Mouse (Mus musculus): ENCODE measurements around the gene Stoml3.
A peak's percentile ranks its signal among the peaks of the same experiment; 100 is the strongest.

Gene Stoml3

DNA sequence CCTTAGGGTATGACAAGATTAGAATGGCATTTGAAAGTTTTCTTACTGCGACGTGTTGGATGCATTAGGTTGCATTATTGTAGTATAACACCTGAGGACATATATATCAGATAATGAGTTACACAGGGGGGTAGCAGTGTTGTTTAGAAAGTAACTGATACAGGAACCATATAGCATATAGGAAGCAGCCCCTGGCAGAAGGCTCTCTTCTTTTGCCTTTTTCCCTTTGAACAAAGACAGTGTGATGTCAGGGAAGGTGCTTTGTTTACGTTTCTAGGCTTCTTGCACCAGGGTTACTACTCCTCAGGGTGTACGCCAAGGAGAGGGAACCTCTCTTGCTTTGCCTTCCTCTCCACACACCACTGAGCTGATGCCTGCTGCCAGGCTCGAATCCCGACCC, at the start of gene Stoml3:
Gene Stoml3 (plus strand): TSS at position 301 of the 400 bp plus-strand sequence.
- no peak for ATAC-seq (ENCODE audit: low TSS enrichment)

DNA sequence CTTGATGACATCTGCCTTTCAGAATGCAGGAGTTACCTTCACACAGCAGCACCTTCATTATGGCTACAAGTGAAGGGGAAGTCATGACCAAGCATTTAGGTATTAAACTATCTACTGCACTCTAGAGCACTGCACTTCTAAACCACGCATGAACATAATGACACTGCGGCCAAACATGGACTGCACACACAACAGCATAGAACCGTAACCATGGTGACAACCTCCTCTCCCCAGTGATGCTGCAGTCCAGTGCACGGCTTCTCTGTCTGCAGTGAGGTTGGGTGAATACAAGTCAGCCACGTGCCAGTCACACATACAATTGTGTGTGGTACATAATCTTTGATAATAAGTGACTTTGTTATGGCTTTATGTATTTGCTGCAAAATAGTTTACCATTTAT, 42.9 kb upstream of the Stoml3 start:
- no peak for ATAC-seq (ENCODE audit: low TSS enrichment)

DNA sequence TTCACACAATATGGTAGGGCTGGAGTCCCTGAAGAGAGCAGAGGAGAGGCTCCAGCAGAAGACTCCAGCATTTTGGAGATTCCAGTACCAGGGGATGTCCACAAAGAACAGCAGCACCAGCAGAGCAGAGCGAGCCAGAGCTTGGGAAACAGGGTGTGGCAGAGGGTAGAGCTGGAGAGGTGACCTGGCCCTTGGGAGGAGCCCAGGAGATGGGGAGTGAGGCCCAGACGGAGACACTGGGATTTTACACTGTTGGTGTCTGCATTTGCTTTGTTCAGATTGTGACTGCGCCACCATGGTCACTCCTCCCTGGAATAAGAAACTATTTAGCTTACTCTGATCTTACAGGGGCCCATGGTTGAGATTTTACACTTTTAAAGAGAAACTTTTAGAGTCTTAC, 41.7 kb upstream of the Stoml3 start:
- no peak for ATAC-seq (ENCODE audit: low TSS enrichment)

DNA sequence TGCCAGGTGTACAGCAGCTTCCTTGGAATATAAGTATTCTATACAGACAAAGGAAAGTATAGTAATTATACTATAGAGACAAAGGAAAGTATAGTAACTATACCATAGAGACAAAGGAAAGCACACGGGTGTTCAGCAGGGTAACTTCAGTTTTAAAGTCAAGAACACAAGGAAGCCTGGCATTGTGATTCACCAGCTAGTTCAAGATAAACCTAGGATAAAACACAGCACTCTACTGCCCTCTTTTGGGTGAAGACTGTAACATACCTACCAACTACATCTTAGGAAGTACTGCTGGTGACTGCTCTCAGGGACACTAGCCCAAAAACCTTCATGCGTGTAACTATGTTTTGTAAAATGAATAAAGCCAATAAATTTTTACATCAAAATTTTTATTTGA, 40.2 kb upstream of the Stoml3 start:
- peak; percentile 93 for ATAC-seq (ENCODE audit: low TSS enrichment)

DNA sequence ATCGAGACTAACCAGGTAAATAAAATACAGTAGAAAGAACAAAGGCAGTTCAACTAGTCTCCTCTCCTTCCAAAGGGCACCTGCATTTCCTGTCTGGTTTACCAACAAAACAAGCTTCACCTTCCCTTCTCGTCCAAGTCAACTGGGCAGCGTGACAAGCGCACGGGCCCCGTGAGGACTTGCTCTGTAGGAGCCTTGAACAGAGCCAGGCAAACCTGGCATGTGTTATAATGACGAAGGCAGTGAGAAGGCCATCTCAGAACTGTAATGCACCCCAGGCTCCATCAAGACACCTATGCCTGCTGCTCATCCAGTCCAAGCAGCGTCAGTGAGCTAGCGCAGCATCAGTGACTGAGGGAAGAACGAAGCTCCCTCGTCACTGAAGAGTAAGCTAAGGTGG, 37.8 kb upstream of the Stoml3 start:
- no peak for ATAC-seq (ENCODE audit: low TSS enrichment)

DNA sequence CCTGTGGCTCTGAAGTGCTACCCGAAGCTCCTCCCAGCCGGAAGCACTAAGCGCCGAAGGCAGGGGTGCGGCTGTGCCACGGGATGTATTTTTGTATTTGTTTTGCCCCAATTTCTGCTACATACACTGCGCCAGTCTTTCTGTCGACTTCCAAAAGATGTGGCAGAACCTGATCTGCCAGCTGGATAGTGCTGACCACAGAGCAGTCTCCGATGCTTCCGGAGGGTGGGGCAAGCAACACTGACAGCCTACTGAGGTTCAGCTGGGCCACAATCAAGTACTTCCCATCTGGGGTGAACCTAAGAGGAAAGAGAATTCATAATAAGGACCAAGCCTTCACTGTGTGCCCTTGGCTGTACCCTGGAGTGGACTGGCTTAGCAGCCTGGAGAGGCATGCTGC, 36.1 kb upstream of the Stoml3 start:
- no peak for ATAC-seq (ENCODE audit: low TSS enrichment)

DNA sequence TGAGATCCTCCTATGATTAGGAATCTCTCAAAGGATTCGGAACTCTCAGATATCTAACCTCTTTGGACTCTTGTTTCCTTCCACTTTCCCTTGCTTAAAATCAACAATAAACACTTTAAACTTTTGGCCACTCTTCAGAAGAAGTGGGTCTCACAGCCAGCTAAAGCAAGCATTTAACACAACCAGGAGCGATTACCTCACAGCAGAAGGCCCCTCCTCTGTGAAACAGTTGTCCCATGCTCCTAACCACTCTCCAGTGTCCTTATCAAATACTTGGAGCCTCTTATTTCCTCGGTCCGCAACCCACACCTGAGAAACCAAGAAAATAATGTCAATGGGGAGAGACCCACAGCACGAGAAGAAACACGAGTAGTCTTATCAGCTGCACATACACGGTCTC, 35.1 kb upstream of the Stoml3 start:
- ATAC-seq (ENCODE audit: low TSS enrichment), result no peak

DNA sequence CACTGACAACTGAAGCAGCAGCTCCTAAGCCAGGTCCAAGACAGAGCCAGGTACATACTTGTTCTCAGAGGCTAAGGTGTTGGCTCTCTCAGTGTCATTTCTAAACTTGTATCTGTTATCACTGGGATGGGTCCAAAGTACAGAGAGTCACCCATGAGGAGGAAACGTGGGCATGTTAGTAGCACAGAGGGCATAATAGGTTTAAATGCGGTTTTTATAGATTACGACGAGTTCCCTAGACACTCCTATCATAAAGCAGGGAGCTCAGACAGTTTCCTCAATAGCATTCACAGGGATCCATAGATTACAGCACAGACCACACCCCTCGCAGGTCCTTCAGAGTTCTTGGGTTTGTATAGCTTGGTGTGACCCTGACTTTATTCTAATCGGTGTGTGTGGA, 34.4 kb upstream of the Stoml3 start:
- ATAC-seq (ENCODE audit: low TSS enrichment), result no peak

DNA sequence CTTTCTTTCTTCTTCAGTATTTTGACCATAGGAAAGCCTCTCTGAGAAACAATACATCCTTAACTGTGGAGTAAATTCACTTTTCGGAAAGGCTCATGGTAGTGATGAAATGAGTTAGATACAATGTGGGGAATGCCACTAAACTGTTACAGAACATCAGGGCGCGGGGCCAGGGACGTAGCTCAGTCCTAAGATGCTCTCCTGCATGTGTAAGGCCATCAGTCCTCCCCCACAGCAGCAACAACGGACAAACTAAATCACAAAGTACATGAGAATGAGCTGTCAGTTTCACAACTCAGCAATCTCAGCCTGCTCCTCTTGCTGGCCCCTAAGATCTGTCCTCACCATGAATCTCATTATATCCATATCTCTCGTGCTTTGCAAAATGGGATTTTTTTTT, 33.9 kb upstream of the Stoml3 start:
- ATAC-seq (ENCODE audit: low TSS enrichment), result no peak

DNA sequence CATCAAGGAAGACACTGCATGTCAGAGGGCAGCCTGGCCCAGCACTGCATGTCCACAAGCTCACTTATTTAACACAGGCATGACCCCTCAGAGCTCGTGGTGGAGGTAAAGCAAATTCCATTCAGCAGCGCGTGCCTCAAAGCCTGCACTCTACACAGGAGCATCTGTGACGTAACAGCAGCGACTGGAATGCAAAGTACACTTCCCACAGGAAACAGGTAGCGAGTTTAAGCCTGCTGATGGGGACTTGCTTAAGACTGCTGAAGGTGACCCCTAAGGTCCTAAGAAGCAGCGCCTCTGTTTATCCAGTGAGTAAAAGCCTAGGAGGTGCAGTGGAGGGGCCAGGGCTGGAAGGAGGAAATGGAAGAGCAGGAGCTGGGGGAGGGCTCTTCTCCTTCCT, 33.5 kb upstream of the Stoml3 start:
- ATAC-seq (ENCODE audit: low TSS enrichment), result no peak

DNA sequence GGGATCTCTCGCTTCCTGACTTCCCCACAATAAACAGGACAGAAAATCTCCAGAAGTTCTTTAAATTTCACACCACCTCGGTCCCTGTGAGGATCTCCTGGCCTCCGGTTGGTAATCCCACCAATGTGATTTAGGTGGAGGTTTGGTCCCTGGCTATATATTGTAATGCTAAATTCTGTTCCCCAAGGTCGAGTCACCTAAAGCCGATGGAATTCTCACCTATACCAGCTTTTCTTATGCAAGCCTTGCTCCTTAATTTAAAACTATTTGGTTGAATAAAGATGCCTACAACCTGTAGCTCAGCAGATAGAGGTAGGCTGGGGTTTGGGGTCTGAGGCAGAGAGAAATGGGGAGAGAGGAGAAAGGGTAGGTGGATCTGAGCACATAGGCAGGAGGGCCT, 30.7 kb upstream of the Stoml3 start:
- no peak for ATAC-seq (ENCODE audit: low TSS enrichment)

DNA sequence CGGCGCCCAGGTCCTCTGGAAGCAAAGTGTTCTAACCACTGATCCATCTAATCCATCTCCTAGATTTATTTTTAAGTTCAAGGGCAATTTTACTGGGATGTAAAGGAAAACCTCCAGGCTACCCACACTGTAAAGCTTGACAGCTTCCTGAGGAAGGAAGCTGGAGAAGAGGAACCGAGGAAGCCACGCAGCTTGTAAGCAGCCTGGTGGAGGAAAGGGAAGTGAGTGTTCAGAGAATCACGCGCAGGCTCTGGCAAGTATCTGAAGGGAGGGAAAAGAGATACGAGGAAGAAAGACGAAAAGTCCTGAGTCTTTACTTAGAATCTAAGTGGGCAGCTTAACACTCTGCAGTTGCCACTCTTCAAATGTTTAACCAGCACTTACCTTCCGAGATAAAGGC, 28.3 kb upstream of the Stoml3 start:
- ATAC-seq (ENCODE audit: low TSS enrichment), result no peak

DNA sequence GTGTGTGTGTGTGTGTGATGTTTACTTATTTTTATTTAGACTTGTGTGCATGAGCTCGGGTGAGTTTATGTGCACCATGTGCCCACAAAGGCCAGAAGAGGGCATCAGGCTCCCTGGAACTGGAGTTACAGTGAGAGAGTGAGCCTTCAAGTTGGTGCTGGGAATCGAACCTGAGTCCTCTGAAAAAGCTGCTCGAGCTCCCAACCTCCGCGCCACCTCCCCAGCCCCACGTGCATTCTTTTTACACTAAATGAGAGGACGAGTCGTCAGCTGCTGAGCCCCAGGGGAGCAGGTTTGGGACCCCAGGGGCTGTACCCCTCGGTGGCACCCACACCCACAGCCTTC, 25.8 kb upstream of the Stoml3 start:
- ATAC-seq (ENCODE audit: low TSS enrichment), result no peak

DNA sequence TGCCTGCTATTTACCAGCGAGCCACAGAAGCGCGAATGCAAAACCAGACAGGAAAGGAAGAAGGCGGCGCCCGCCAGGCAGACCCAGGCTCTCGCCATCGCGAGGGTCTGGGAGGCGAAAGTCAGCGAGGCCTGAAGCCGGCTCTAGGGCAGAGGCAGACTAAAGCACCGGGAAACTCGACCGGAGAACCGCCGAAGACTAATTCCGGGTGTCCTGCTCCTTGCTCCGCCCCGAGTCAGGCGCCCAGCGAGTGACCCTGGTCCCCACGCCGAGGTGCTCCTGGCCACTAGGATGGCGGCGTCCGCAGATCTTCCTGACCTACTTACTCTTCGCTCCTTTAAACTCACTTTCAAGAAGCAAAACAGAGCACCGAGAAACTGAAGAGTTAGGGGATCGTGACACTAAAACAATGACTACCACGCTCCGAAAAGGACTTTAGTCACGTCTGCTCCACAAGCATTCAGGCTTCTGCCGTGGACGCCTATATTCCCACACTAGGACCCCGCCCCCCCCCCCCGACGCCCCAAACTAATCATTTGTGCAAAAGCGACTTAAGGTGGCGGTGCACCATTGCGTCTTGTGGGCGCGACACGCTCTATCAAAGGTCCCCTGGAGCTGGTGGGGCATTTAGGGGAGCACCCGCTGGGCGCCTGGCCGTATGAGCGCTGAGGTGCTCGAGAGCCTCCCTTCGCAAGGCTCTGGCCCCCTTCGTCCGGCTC, 25.2 kb upstream of the Stoml3 start, which contains the start of the genes Nhlrc3 and Proser1:
Gene Nhlrc3 (minus strand): TSS at position 287 of the 719 bp plus-strand sequence.
Gene Proser1 (plus strand): TSS at position 621 of the 719 bp plus-strand sequence.
- ATAC-seq (ENCODE audit: low TSS enrichment), result peak; percentile 95

DNA sequence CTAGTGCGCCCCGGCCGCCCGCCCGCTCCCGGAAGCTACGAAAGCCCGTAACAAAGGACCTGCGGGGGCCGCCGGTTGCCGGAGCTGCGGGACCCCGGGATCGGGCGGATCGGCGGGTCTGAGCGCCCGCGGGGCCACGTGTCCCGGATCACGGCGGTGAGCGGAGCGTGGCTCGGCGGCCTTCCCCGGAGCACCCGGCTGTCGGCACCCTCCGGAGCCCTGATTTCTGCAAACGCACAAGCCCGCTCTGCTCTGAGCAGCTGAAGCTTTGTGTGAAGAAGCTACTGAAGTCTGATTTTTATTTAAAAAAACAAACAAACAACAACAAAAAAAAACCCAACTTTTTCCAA, 24.7 kb upstream of the Stoml3 start:
- ATAC-seq (ENCODE audit: low TSS enrichment), result no peak; the same call in 1 of the 2 replicates

DNA sequence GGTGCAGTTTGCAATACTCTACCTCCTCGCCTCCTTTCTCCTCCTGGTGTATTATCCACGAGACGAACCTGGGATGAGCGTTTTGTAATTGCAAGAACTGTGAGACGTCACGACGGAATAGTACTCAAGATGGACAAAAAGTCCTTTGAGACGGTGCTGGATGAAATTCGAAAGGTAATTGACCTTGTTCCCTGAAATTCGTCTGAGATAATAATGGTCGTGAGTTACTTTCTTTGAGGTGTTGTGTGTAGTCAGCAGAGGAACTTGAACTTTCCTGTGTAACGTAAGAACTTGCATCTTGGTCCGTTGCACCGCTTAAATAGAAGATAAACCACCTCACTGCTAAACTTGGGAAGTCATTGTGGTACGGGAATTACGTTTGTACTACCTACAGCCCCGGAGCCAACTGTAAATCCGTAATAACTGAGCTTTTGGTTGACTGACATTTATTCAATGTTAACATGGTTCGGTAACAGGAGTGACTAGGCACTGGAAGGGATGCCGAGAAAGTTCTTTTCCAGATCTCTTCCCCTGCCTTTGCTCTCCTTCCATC, 24.2 kb upstream of the Stoml3 start:
- ATAC-seq (ENCODE audit: low TSS enrichment), result peak; percentile 9; the same call in 1 of the 2 replicates

DNA sequence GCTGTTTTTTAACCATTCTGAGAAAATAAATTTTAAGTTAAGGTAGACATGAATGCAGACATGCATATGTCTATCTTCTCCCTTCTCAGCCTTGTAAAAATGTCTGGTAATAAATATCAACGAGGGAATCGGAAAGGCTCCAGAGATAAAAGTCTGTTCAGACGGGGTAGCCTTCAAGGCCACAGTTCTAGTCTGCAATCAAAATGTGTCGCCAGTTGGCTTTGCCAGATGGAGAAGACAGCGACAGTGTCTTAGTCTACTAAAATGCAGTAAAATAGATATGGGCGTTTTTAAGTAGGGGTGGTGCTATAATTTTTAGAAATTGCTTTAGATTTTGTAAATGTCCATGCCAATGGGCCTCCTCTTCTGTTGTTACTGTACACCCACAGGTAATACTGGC, 23.1 kb upstream of the Stoml3 start:
- no peak for ATAC-seq (ENCODE audit: low TSS enrichment)

DNA sequence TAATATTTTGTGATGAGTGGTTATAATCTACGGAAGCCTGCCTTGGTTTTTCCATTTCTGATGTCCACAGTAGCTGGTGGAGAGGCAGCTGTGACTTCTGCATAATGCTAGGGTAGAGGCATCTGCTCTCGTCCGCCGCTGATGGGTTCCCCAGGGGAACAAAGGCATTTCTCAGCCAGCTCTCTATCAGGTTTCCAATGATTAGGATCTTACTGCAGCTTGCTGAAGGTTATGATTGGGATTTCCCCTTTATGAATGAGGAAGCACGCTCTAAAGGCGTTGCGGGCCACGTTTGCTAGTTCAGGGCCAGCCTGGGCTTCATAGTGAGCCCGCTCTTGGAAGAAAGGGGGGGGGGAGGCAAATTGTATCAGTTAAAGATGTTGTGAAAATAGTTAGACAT, 22.0 kb upstream of the Stoml3 start:
- no peak for ATAC-seq (ENCODE audit: low TSS enrichment)

DNA sequence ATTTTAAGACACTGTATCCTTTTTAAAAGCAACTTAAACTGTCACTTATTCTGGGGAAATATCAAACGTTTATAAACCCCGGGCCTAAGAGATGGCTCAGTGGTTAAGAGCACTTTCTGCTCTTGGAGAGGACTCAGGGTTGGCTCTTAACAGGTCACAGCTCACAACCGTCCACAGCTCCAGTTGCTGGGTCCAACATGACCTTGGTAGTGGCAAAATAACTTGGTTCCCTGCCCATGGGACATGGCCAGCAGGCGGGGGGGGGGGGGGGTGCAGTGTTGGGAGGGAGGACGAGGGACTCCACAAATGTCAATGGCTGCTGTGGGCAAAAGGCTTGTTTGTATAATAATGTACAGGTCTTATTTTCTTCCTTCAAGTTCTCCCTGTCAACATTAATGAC, 21.1 kb upstream of the Stoml3 start:
- no peak for ATAC-seq (ENCODE audit: low TSS enrichment)

DNA sequence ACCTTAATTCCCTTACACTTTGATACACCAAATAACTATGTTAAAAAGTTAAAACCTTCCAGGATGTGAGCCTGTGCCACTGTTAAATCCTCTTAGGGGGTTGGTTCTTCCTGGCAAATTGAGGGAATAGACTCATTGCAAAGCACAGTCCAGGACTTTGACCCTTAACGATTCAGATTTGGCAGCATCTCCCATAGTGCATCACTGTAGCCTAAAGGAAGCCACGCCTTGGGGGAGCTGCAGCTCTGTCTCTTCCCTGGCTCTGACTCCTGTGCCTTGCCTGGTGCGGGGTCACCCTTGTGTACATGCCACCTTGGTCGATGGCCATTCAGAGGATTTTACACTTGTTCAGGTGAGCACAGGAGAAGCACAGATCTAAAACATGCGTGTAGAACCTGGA, 18.8 kb upstream of the Stoml3 start:
- ATAC-seq (ENCODE audit: low TSS enrichment), result no peak

DNA sequence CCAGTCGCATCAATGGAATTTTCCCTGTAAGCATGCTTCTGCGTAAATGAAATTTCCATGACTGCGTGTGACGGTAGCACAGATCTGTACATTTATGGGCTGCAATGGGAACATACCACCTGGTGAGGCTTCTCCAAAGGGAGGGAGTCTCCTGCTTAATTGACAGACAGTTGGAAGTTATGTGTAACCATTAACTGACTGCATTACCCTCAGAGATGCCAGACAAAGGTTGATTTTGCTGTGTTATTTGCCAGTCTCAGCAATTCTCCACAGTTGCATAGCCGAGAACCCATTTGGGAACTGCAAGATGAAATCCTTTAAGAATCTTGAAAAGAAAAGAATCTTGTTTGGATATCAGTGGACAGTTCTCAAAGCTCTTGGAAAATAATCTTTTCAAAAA, 16.4 kb upstream of the Stoml3 start:
- ATAC-seq (ENCODE audit: low TSS enrichment), result no peak

DNA sequence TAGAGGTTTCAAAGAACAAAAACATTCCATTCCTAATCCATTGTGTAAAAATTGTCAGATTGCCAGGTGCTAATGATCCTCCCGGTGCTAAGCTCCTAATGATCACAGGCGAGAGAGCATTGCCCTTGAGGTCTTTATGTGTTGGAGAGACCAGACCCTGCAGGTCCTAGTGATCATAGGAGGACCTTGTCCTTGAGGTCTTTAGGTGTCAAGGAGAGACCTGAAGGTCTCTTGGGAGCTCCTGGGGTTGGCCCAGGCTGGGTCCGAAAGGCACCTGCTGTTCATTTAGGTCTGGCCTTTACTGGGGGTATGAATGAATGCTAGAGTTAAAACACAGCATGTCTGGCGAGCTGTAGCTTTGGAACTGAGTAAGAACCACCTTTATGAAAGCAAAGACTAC, 14.3 kb upstream of the Stoml3 start:
- ATAC-seq (ENCODE audit: low TSS enrichment), result no peak

DNA sequence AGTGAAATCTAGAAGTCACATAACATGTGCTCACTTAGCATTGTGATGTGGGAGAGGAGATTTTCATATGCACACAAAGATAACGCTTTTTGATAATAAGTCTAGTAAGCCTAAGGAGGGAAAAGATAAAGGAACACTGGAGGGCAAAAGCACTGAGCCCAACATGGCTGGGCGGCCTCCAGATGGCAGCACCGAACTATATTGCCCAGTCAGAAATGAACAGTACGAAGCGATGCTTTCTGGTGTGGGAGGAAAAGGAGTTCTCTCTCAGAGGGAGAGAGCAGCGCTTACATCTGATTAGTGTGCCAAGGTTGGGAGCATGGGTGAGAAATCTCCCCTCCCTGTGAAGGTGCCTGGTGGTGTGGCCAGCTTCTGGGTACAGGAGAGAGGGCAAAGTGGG, 12.6 kb upstream of the Stoml3 start:
- ATAC-seq (ENCODE audit: low TSS enrichment), result peak; percentile 75

DNA sequence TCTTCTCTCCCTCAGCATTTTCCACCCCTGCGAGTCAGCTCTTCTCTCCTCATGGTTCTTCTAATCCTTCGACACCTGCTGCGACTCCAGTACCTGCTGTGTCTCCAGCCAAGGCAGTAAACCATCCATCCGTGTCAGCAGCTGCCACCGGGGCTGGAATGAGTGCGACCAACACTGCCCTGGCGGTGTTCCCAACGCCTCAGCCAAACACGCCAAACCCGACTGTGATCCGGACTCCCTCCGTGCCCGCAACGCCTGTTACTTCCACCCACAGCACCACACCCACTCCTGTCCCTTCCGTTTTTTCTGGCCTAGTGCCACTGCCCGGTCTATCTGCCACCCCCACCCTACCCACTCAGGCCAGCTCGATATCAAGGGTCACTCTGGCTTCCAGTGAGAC, 11.0 kb upstream of the Stoml3 start:
- ATAC-seq (ENCODE audit: low TSS enrichment), result no peak

Measured in frontal cortex, adult (tissue).